Mouse (Mus musculus): ENCODE results near the gene Hjurp. TPM values are rescaled to one million over a fixed set of nuclear protein-coding genes. Genes with fewer than 3 reads are reported as not detected.

Gene Hjurp
- polyA plus RNA-seq, 2 experiments = 139 to 277 TPM

GRCm38 (mm10) chr1:88232664-88233380, 44.6 kb downstream of the Hjurp start:
- no peaks in the 10 kb centered on the region for H3K27me3 ChIP-seq (ENCODE audit: control insufficient read depth, insufficient read depth, low read length)
- no peak overlapping the region for H3K27ac ChIP-seq (replicated peaks; ENCODE audit: low read depth, low read length)
- no peak overlapping the region for H3K4me2 ChIP-seq (replicated peaks; ENCODE audit: low read depth, low read length, severe bottlenecking)
- no peak for ATAC-seq (ENCODE audit: low FRiP score, low read depth)
- no peak overlapping the region for H3K9ac ChIP-seq (ENCODE audit: low read depth, low read length, severe bottlenecking)
- TF ChIP-seq POLR2A (IDR thresholded peaks at IDR 0.05; ENCODE audit: borderline replicate concordance, extremely low read depth, insufficient read depth, insufficient read length) = no peak
- 53% methylated on average over 3 of the region's 3 CpGs for WGBS
- H3K36me3 ChIP-seq (ENCODE audit: control insufficient read depth, insufficient read depth, low read length) = no peaks in the 10 kb centered on the region
- peaks cover 96% of the 10 kb centered on the region for H3K9me3 ChIP-seq (ENCODE audit: control insufficient read depth, low read length)
- H3K4me1 ChIP-seq (ENCODE audit: control insufficient read depth, insufficient read depth, low read length) = no peaks in the 10 kb centered on the region
- H3K4me3 ChIP-seq (replicated peaks; ENCODE audit: low read length) = no peak overlapping the region
- DNase-seq (ENCODE audit: low spot score) = no peak

GRCm38 (mm10) chr1:88231803-88232499, 45.5 kb downstream of the Hjurp start:
- no peak for DNase-seq (ENCODE audit: low spot score)
- TF ChIP-seq POLR2A (IDR thresholded peaks at IDR 0.05; ENCODE audit: borderline replicate concordance, extremely low read depth, insufficient read depth, insufficient read length) = no peak
- WGBS = 67% methylated on average over 7 of the region's 7 CpGs

GRCm38 (mm10) chr1:88230981-88231802, 46.2 kb downstream of the Hjurp start:
- Histone ChIP-seq H3K9ac (ENCODE audit: low read depth, low read length, severe bottlenecking) (no peak overlapping the region), H3K4me2 (replicated peaks; ENCODE audit: low read depth, low read length, severe bottlenecking) (no peak overlapping the region), H3K9me3 (ENCODE audit: control insufficient read depth, low read length) (peaks cover 97% of the 10 kb centered on the region), H3K27me3 (ENCODE audit: control insufficient read depth, insufficient read depth, low read length) (no peaks in the 10 kb centered on the region), H3K36me3 (ENCODE audit: control insufficient read depth, insufficient read depth, low read length) (no peaks in the 10 kb centered on the region), H3K4me1 (ENCODE audit: control insufficient read depth, insufficient read depth, low read length) (no peaks in the 10 kb centered on the region), H3K27ac (replicated peaks; ENCODE audit: low read depth, low read length) (no peak overlapping the region), H3K4me3 (replicated peaks; ENCODE audit: low read length) (no peak overlapping the region)
- no peak for TF ChIP-seq POLR2A (IDR thresholded peaks at IDR 0.05; ENCODE audit: borderline replicate concordance, extremely low read depth, insufficient read depth, insufficient read length)
- WGBS = 73% methylated on average over 6 of the region's 6 CpGs
- no peak for ATAC-seq (ENCODE audit: low FRiP score, low read depth)
- DNase-seq (ENCODE audit: low spot score) = no peak

More at GRCm38 (mm10) chr1:88231803-88232499, 45.5 kb downstream of the Hjurp start:
- peaks cover 95% of the 10 kb centered on the region for H3K9me3 ChIP-seq (ENCODE audit: control insufficient read depth, low read length)
- no peaks in the 10 kb centered on the region for H3K27me3 ChIP-seq (ENCODE audit: control insufficient read depth, insufficient read depth, low read length)
- no peaks in the 10 kb centered on the region for H3K36me3 ChIP-seq (ENCODE audit: control insufficient read depth, insufficient read depth, low read length)
- H3K4me3 ChIP-seq (replicated peaks; ENCODE audit: low read length) = no peak overlapping the region
- no peaks in the 10 kb centered on the region for H3K4me1 ChIP-seq (ENCODE audit: control insufficient read depth, insufficient read depth, low read length)
- H3K9ac ChIP-seq (ENCODE audit: low read depth, low read length, severe bottlenecking) = no peak overlapping the region
- ATAC-seq (ENCODE audit: low FRiP score, low read depth) = no peak
- no peak overlapping the region for H3K4me2 ChIP-seq (replicated peaks; ENCODE audit: low read depth, low read length, severe bottlenecking)
- H3K27ac ChIP-seq (replicated peaks; ENCODE audit: low read depth, low read length) = no peak overlapping the region

- no peak for ATAC-seq (ENCODE audit: low FRiP score, low read depth)
- Histone ChIP-seq H3K27me3 (ENCODE audit: control insufficient read depth, insufficient read depth, low read length) (no peaks in the 10 kb centered on the region), H3K9ac (ENCODE audit: low read depth, low read length, severe bottlenecking) (no peak overlapping the region), H3K27ac (replicated peaks; ENCODE audit: low read depth, low read length) (no peak overlapping the region), H3K9me3 (ENCODE audit: control insufficient read depth, low read length) (peaks cover 98% of the 10 kb centered on the region), H3K4me1 (ENCODE audit: control insufficient read depth, insufficient read depth, low read length) (no peaks in the 10 kb centered on the region), H3K36me3 (ENCODE audit: control insufficient read depth, insufficient read depth, low read length) (no peaks in the 10 kb centered on the region), H3K4me2 (replicated peaks; ENCODE audit: low read depth, low read length, severe bottlenecking) (no peak overlapping the region), H3K4me3 (replicated peaks; ENCODE audit: low read length) (no peak overlapping the region)
- TF ChIP-seq POLR2A (IDR thresholded peaks at IDR 0.05; ENCODE audit: borderline replicate concordance, extremely low read depth, insufficient read depth, insufficient read length) = no peak
- WGBS = 72% methylated on average over 7 of the region's 7 CpGs
- DNase-seq (ENCODE audit: low spot score) = no peak
Measured at GRCm38 (mm10) chr1:88230421-88230820, 47.0 kb downstream of the Hjurp start.

GRCm38 (mm10) chr1:88229986-88230385, 47.4 kb downstream of the Hjurp start:
- no peak for DNase-seq (ENCODE audit: low spot score)
- Histone ChIP-seq H3K4me3 (replicated peaks; ENCODE audit: low read length) (no peak overlapping the region), H3K27ac (replicated peaks; ENCODE audit: low read depth, low read length) (no peak overlapping the region), H3K9me3 (ENCODE audit: control insufficient read depth, low read length) (peaks cover 95% of the 10 kb centered on the region), H3K36me3 (ENCODE audit: control insufficient read depth, insufficient read depth, low read length) (no peaks in the 10 kb centered on the region), H3K27me3 (ENCODE audit: control insufficient read depth, insufficient read depth, low read length) (no peaks in the 10 kb centered on the region), H3K9ac (ENCODE audit: low read depth, low read length, severe bottlenecking) (no peak overlapping the region), H3K4me1 (ENCODE audit: control insufficient read depth, insufficient read depth, low read length) (no peaks in the 10 kb centered on the region), H3K4me2 (replicated peaks; ENCODE audit: low read depth, low read length, severe bottlenecking) (no peak overlapping the region)
- ATAC-seq (ENCODE audit: low FRiP score, low read depth) = no peak
- WGBS = 85% methylated on average over 5 of the region's 5 CpGs
- TF ChIP-seq POLR2A (IDR thresholded peaks at IDR 0.05; ENCODE audit: borderline replicate concordance, extremely low read depth, insufficient read depth, insufficient read length) = no peak

All from limb, embryonic 14.5 days (tissue).